Mouse (Mus musculus): ENCODE measurements around the gene Ndufv1.
"Not testable (repeated sequence)": the region's sequence is repeated elsewhere in the genome, so short reads cannot be mapped to it uniquely, and the experiment has no call there.

The Ndufv1 gene

GRCm38 (mm10) chr19:4000949-4001525, 11.6 kb downstream of the Ndufv1 start:
- peak; percentile 24 for DNase-seq

GRCm38 (mm10) chr19:4000119-4000900, 12.3 kb downstream of the Ndufv1 start, which contains the start of the genes Nudt8 and Gm49405:
Nudt8 (plus strand) TSS chr19:4000580.
Gm49405 (plus strand) TSS chr19:4000626.
- DNase-seq: peak; percentile 98

GRCm38 (mm10) chr19:3999121-3999730, 13.4 kb downstream of the Ndufv1 start:
- DNase-seq: no peak

GRCm38 (mm10) chr19:3998335-3998734, 14.3 kb downstream of the Ndufv1 start:
- DNase-seq: no peak

- no peak for DNase-seq
These were observed 15.4 kb downstream of the Ndufv1 start for GRCm38 (mm10) chr19:3997231-3997630.

- no peak for DNase-seq
These were observed 15.9 kb downstream of the Ndufv1 start for GRCm38 (mm10) chr19:3996747-3997146.

GRCm38 (mm10) chr19:3996106-3996505, 16.5 kb downstream of the Ndufv1 start:
- DNase-seq: no peak

- DNase-seq: no peak
These were observed 17.1 kb downstream of the Ndufv1 start for GRCm38 (mm10) chr19:3995505-3995904.

- DNase-seq: no peak
These were observed 17.7 kb downstream of the Ndufv1 start for GRCm38 (mm10) chr19:3994932-3995331.

- DNase-seq: no peak
These were observed 20.2 kb downstream of the Ndufv1 start, which contains the start of gene Tbx10 for GRCm38 (mm10) chr19:3992416-3992815. Tbx10 (plus strand) TSS chr19:3992752.

- DNase-seq: no peak
These were observed 20.6 kb downstream of the Ndufv1 start for GRCm38 (mm10) chr19:3991966-3992365.

- no peak for DNase-seq
These were observed 21.0 kb downstream of the Ndufv1 start for GRCm38 (mm10) chr19:3991562-3991961.

GRCm38 (mm10) chr19:3990804-3991203, 21.8 kb downstream of the Ndufv1 start:
- no peak for DNase-seq

- DNase-seq: no peak
These were observed 23.9 kb downstream of the Ndufv1 start for GRCm38 (mm10) chr19:3988750-3989149.

- DNase-seq: no peak
These were observed 24.5 kb downstream of the Ndufv1 start for GRCm38 (mm10) chr19:3988066-3988465.

- DNase-seq: peak; percentile 70
These were observed 26.3 kb downstream of the Ndufv1 start, which contains the start of gene Acy3 for GRCm38 (mm10) chr19:3986334-3986733. Acy3 (plus strand) TSS chr19:3986570.

GRCm38 (mm10) chr19:3985261-3985681, 27.3 kb downstream of the Ndufv1 start:
- DNase-seq: peak; percentile 59

GRCm38 (mm10) chr19:3983527-3984200, 28.9 kb downstream of the Ndufv1 start:
- DNase-seq: peak; percentile 31

GRCm38 (mm10) chr19:3980917-3981316, 31.7 kb downstream of the Ndufv1 start:
- DNase-seq: no peak

- DNase-seq: peak; percentile 89
These were observed 32.3 kb downstream of the Ndufv1 start for GRCm38 (mm10) chr19:3980309-3980708.

- DNase-seq: no peak
These were observed 36.7 kb downstream of the Ndufv1 start for GRCm38 (mm10) chr19:3975866-3976265.

- DNase-seq: not testable (repeated sequence)
These were observed 38.0 kb downstream of the Ndufv1 start for GRCm38 (mm10) chr19:3974608-3975007.

- peak; percentile 29 for DNase-seq
These were observed 40.4 kb downstream of the Ndufv1 start, which contains the start of gene Aldh3b2 for GRCm38 (mm10) chr19:3972229-3972628. Aldh3b2 (plus strand) TSS chr19:3972328.

All from embryo, embryonic 11 days (tissue).